Mouse (Mus musculus) c-Kit-negative CD71-positive TER-119-positive erythroid progenitor cells, embryonic 14.5 days (primary cell): ENCODE measurements around the gene Pitx1.

Experiments
- DNase-seq: peaks from one replicate; pipeline ENCODE4 v3.0.0-alpha.2; 2013; ENCODE audit warnings: low read depth, low spot score

The Pitx1 gene

GRCm38 (mm10) chr13:55784268-55784667 is 51.7 kb downstream of the Pitx1 start, which contains the start of gene Catsper3:
Catsper3 (plus strand) TSS chr13:55784568.
- no peak for DNase-seq

GRCm38 (mm10) chr13:55775056-55775455 is 60.9 kb downstream of the Pitx1 start:
- DNase-seq, result no peak
